In the genomic region with DNA sequence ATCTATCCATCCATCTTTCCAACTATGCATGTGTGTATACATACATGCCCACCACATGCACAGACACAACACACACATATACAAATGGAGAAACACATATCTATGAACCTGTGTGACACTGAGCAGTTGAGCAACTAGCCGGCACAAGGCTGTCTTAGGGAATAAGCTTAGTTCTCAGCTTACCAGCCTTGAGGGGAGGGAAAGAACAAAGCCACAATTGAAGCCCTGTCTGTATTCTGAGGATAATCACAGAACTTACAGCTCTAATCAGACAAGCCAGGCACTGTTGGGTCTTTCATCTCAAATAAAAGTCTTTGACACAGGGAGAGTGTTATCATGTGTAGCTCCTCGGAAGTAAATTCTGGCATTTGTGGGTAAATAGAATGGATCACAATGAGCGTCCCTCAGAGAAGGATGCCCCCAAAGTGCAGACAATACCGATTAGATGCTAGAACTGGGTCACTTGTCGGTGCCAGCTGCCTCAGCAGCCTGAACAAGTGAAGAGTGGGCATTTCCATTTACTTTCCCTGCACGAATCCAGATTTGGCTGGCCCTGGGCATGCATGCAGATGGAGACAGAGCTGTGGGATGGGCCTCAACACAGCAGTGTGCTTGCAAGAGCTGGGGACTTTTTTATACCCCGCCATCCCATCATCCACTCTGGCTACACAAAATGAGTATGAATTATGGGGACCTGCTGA, we compare ENCODE assay signal across 9 mouse cellular contexts.
DNase-seq lines count a peak whose midpoint lies in the region; ATAC-seq and TF ChIP-seq lines count a peak whose summit lies in the region.
"Had no signal": no experiment of that assay in that cellular context is flagged by ENCODE, and none has a peak within 500 bp of the region (broad histone marks: within the 10 kb centered on the region; RNA-seq: fewer than 3 reads in every experiment).

No protein-coding gene starts in this region.

- TF ChIP-seq CTCF in left cerebral cortex, adult 2 months (IDR thresholded peaks at IDR 0.05), result no peak

- H3K4me2 ChIP-seq in forebrain, embryonic 11.5 days (ENCODE audit: low read depth, low read length, severe bottlenecking), result no peak overlapping the region
- no peak overlapping the region for H3K4me2 ChIP-seq in liver, embryonic 12.5 days
- H3K4me2 ChIP-seq: limb, embryonic 15.5 days had no signal

- H3K4me1 ChIP-seq in forebrain, embryonic 11.5 days (replicated peaks; ENCODE audit: control insufficient read depth, insufficient read depth, low read length), result peaks cover 2% of the 10 kb centered on the region; the same call in 1 of the 2 replicates
- H3K4me1 ChIP-seq in forebrain, embryonic 10.5 days, result peaks cover 15% of the 10 kb centered on the region
- no peaks in the 10 kb centered on the region for H3K4me1 ChIP-seq in liver, embryonic 12.5 days
- H3K4me1 ChIP-seq: limb, embryonic 15.5 days had no signal

- H3K9ac ChIP-seq in forebrain, embryonic 11.5 days (ENCODE audit: low read length), result no peak overlapping the region
- no peak overlapping the region for H3K9ac ChIP-seq in liver, embryonic 12.5 days
- H3K9ac ChIP-seq: limb, embryonic 15.5 days had no signal

- intact Hi-C loops in left cerebral cortex, adult 2 months (cut with DNase I), result no loop called here

- ATAC-seq in forebrain, embryonic 11.5 days (replicated peaks; ENCODE audit: low FRiP score), result no peak
- ATAC-seq in liver, embryonic 12.5 days, result no peak

- no peak overlapping the region for H3K4me3 ChIP-seq in forebrain, embryonic 11.5 days (ENCODE audit: low read depth, low read length)
- no peak overlapping the region for H3K4me3 ChIP-seq in forebrain, embryonic 10.5 days
- no peak overlapping the region for H3K4me3 ChIP-seq in left cerebral cortex, adult 2 months
- H3K4me3 ChIP-seq in liver, embryonic 12.5 days, result no peak overlapping the region
- H3K4me3 ChIP-seq: limb, embryonic 15.5 days had no signal

- no peak for DNase-seq in forebrain, embryonic 11.5 days (ENCODE audit: low spot score)
- no peak for DNase-seq in forebrain, embryonic 10.5 days (ENCODE audit: extremely low spot score, low spot score)
- DNase-seq in frontal cortex, postnatal 10 days (ENCODE audit: low spot score in 2 of 2), result peak; percentile 62 to 66
- peak; percentile 28 to 37 for DNase-seq in left cerebral cortex, adult 2 months (ENCODE audit: extremely low spot score in 1 of 2, low spot score in 2 of 2)
- peak; percentile 25 to 49 for DNase-seq in right cerebral cortex, adult 2 months (ENCODE audit: low spot score in 2 of 2)
- DNase-seq in heart, adult 8-10 months (ENCODE audit: low spot score), result no peak
- DNase-seq in spleen, adult 12 weeks (ENCODE audit: low spot score), result no peak

- no peaks in the 10 kb centered on the region for H3K9me3 ChIP-seq in forebrain, embryonic 11.5 days (ENCODE audit: control insufficient read depth, low read length)
- no peaks in the 10 kb centered on the region for H3K9me3 ChIP-seq in forebrain, embryonic 10.5 days
- H3K9me3 ChIP-seq in liver, embryonic 12.5 days (replicated peaks), result peaks cover 6% of the 10 kb centered on the region; the same call in 1 of the 2 replicates
- H3K9me3 ChIP-seq: limb, embryonic 15.5 days had no signal

- no peaks in the 10 kb centered on the region for H3K36me3 ChIP-seq in forebrain, embryonic 11.5 days (ENCODE audit: control insufficient read depth, insufficient read depth, low read length)
- no peaks in the 10 kb centered on the region for H3K36me3 ChIP-seq in forebrain, embryonic 10.5 days (replicated peaks)
- no peaks in the 10 kb centered on the region for H3K36me3 ChIP-seq in liver, embryonic 12.5 days
- H3K36me3 ChIP-seq: limb, embryonic 15.5 days had no signal

- peak overlapping the region; percentile 20; the same call in 1 of the 2 replicates for H3K27ac ChIP-seq in forebrain, embryonic 11.5 days (ENCODE audit: low read depth, low read length)
- no peak overlapping the region for H3K27ac ChIP-seq in forebrain, embryonic 10.5 days
- peak overlapping the region; percentile 61; the same call in 1 of the 2 replicates for H3K27ac ChIP-seq in left cerebral cortex, adult 2 months
- H3K27ac ChIP-seq in liver, embryonic 12.5 days, result no peak overlapping the region
- H3K27ac ChIP-seq: limb, embryonic 15.5 days had no signal

- WGBS in forebrain, embryonic 11.5 days, result 52% methylated on average over 7 of the region's 7 CpGs
- WGBS in forebrain, embryonic 10.5 days, result 50% methylated on average over 7 of the region's 7 CpGs
- WGBS in liver, embryonic 12.5 days (ENCODE audit: insufficient replicate concordance), result 59% methylated on average over 7 of the region's 7 CpGs

- no peaks in the 10 kb centered on the region for H3K27me3 ChIP-seq in forebrain, embryonic 11.5 days (ENCODE audit: control insufficient read depth, insufficient read depth, low read length)
- no peaks in the 10 kb centered on the region for H3K27me3 ChIP-seq in forebrain, embryonic 10.5 days (ENCODE audit: poor library complexity, severe bottlenecking)
- no peaks in the 10 kb centered on the region for H3K27me3 ChIP-seq in liver, embryonic 12.5 days (replicated peaks)
- H3K27me3 ChIP-seq: limb, embryonic 15.5 days had no signal

Comparison
In these comparisons a context has a peak if more than half of its experiments do, and no peak if none do; other contexts are left out.
1. H3K27ac ChIP-seq: peak in forebrain, embryonic 11.5 days (single experiment) and left cerebral cortex, adult 2 months (single experiment); none in forebrain, embryonic 10.5 days (single experiment) and liver, embryonic 12.5 days (single experiment).
2. DNase-seq: peak in frontal cortex, postnatal 10 days (2 of 2), left cerebral cortex, adult 2 months (2 of 2) and right cerebral cortex, adult 2 months (2 of 2); none in forebrain, embryonic 11.5 days (single experiment), forebrain, embryonic 10.5 days (single experiment), heart, adult 8-10 months (single experiment) and spleen, adult 12 weeks (single experiment).